Mouse (Mus musculus) ES-Bruce4 (cell line): ENCODE results near the gene Stmn1.

Source experiments
- CTCF ChIP-seq: IDR thresholded peaks from one replicate; pipeline ENCODE4 v1.8.1; 2011; ENCODE audit warnings: low read depth, low read length
- POLR2A ChIP-seq: IDR thresholded peaks from one replicate; pipeline ENCODE4 v1.8.1; 2011; ENCODE audit warnings: low read length; ENCODE audit not compliant: insufficient read depth

- TF ChIP-seq CTCF: no peak
- TF ChIP-seq POLR2A: no peak
These were observed 38.6 kb downstream of the Stmn1 start for GRCm38 (mm10) chr4:134506713-134507112.
